Mouse (Mus musculus) liver, embryonic 16.5 days (tissue): ENCODE results near the gene 1700001L19Rik. TPM values are rescaled to one million over a fixed set of nuclear protein-coding genes. Genes with fewer than 3 reads are reported as not detected.

Experiments used
- ATAC-seq: fragments of 200-750 bp; cut with Nextera tagmentation; 2 replicates; pipeline ENCODE4 v1.8.0; 2017; ENCODE audit warnings: low read depth, mild to moderate bottlenecking, moderate number of reproducible peaks, moderate library complexity
- H3K27ac ChIP-seq: fragments of 300-500 bp; sonication (generic); 2 replicates; pipeline ENCODE4 v1.5.1; 2014; ENCODE audit warnings: mild to moderate bottlenecking, low read length
- H3K27me3 ChIP-seq: fragments of 300-500 bp; sonication (generic); 2 replicates; pipeline ENCODE4 v1.6.1; 2014; ENCODE audit warnings: low read depth, low read length, mixed read lengths; ENCODE audit not compliant: control insufficient read depth, insufficient read depth
- H3K36me3 ChIP-seq: fragments of 300-500 bp; sonication (generic); 2 replicates; pipeline ENCODE4 v1.6.1; 2014; ENCODE audit warnings: mild to moderate bottlenecking; ENCODE audit not compliant: control insufficient read depth, insufficient read depth
- H3K4me1 ChIP-seq: fragments of 300-500 bp; sonication (generic); 2 replicates; pipeline ENCODE4 v1.6.1; 2014; ENCODE audit warnings: low read depth, low read length, mixed read lengths; ENCODE audit not compliant: control insufficient read depth
- H3K4me2 ChIP-seq: fragments of 300-500 bp; sonication (generic); 2 replicates; pipeline ENCODE4 v1.6.1; 2014; ENCODE audit warnings: low read depth, low read length, mixed read lengths
- H3K4me3 ChIP-seq: fragments of 300-500 bp; sonication (generic); 2 replicates; pipeline ENCODE4 v1.5.1; 2014; ENCODE audit warnings: low read depth, mild to moderate bottlenecking, low read length
- H3K9ac ChIP-seq: fragments of 300-500 bp; sonication (generic); 2 replicates; pipeline ENCODE4 v1.6.1; 2014; ENCODE audit warnings: low read depth, low read length
- H3K9me3 ChIP-seq: fragments of 300-500 bp; sonication (generic); replicated peaks from 2 replicates; pipeline ENCODE4 v1.6.1; 2016; ENCODE audit warnings: low read length; ENCODE audit not compliant: control insufficient read depth
- WGBS: fragments of 180-500 bp; shearing (Covaris S2); extraction: QIAGEN DNeasy Blood & Tissue Kit; methylation state at CpG from one replicate; pipeline ENCODE4 v1.1.7; 2014; ENCODE audit not compliant: insufficient replicate concordance; 5-methylcytosine and 5-hydroxymethylcytosine counted together
- polyA plus RNA-seq: library from polyadenylated mRNA; unstranded; fragments of >200 nt; fragmentation: Nextera tagmentation; extraction: Ambion mirVana; gene quantifications from 2 replicates; pipeline ENCODE4 v1.2.1, GENCODE M21; 2015

Gene 1700001L19Rik
- polyA plus RNA-seq, 1 experiment from 2014 or later: not detected

- ATAC-seq: no peak
- Histone ChIP-seq H3K27me3 (no peaks in the 10 kb centered on the region), H3K27ac (no peak overlapping the region), H3K9ac (no peak overlapping the region), H3K4me1 (no peaks in the 10 kb centered on the region; the same call in 1 of the 2 replicates), H3K4me2 (no peak overlapping the region), H3K4me3 (no peak overlapping the region), H3K36me3 (no peaks in the 10 kb centered on the region), H3K9me3 (no peaks in the 10 kb centered on the region)
- WGBS: 20% methylated on average over 6 of the region's 6 CpGs
Measured at GRCm38 (mm10) chr13:68601184-68601583, 4.0 kb downstream of the 1700001L19Rik start.

DNA sequence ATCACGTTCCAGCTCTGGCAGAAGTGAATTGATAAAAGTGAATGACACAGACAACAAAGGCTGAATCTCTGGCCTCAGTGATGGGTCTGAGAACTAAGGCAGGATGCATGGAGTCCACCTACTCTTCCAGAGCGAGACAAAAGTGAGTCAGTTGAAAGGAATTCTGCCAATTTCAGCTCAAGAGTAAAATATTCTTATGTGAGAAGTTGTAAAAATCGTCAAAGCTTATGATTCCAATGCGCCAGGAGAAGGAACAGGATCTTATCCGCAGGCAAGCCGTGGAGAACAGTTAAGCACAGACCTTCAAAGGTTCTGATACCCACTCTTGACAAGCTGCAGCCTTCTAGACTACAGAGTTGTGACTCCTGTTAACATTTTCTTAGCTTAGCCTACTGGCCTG is 5.9 kb downstream of the 1700001L19Rik start:
- Histone ChIP-seq H3K4me2 (no peak overlapping the region), H3K36me3 (no peaks in the 10 kb centered on the region), H3K4me3 (no peak overlapping the region), H3K9me3 (no peaks in the 10 kb centered on the region), H3K4me1 (no peaks in the 10 kb centered on the region), H3K27me3 (no peaks in the 10 kb centered on the region), H3K9ac (no peak overlapping the region), H3K27ac (no peak overlapping the region)
- WGBS: 61% methylated on average over 6 of the region's 6 CpGs
- no peak for ATAC-seq

DNA sequence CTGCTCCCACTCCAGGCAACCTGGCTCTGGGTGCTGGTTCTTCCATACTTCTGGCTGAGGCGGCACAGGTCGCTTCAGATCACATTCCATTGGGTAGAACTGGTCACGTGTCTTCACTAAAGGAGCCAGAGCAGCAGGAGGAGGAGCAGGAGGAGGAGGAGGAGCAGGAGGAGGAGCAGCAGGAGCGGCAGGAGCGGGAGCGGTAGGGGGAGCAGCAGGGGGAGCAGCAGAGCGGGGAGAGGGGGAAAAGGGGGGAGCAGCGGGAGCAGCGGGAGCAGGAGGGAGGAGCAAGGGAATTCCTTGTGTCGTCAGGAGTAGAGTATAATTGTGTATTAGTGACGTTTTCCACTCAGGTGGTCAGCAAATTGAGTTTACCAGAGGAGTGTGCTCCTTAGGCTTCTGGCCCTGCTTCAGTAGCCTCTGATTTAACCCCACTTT is 8.5 kb downstream of the 1700001L19Rik start:
- no peak overlapping the region for H3K4me3 ChIP-seq
- H3K9me3 ChIP-seq: no peaks in the 10 kb centered on the region
- no peaks in the 10 kb centered on the region for H3K4me1 ChIP-seq
- no peaks in the 10 kb centered on the region for H3K36me3 ChIP-seq
- peak overlapping the region; percentile 32 for H3K4me2 ChIP-seq
- H3K27me3 ChIP-seq: no peaks in the 10 kb centered on the region
- WGBS: 2% methylated on average over 10 of the region's 11 CpGs
- H3K9ac ChIP-seq: no peak overlapping the region
- no peak overlapping the region for H3K27ac ChIP-seq
- ATAC-seq: peak; percentile 51; the same call in 1 of the 2 replicates

- Histone ChIP-seq H3K4me1 (no peaks in the 10 kb centered on the region), H3K9me3 (no peaks in the 10 kb centered on the region), H3K9ac (no peak overlapping the region), H3K4me3 (no peak overlapping the region), H3K36me3 (no peaks in the 10 kb centered on the region), H3K4me2 (no peak overlapping the region), H3K27ac (no peak overlapping the region), H3K27me3 (no peaks in the 10 kb centered on the region)
- ATAC-seq: no peak
- 44% methylated on average over 21 of the region's 21 CpGs for WGBS
Measured at GRCm38 (mm10) chr13:68607652-68608405, 10.6 kb downstream of the 1700001L19Rik start.

DNA sequence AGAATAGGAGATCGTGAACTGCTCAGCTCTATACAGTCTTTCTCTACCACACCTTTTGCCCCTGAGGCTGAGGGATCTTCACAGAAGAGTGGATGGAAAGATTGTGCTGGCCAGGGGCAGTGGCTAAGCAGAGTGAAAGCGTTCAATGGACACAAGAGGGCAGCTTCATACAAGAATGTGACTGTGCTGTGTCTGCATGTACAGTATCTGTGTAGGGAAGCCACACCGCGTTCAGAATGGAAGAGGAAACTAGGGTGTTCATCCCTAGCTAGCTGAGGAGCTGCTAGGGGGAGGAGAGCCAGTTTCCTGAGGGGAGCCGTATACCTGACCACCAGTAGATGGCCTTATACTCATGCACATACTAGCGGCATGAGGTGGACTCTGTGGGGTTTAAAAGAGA is 25.6 kb downstream of the 1700001L19Rik start:
- Histone ChIP-seq H3K27ac (no peak overlapping the region), H3K4me3 (no peak overlapping the region), H3K9me3 (no peaks in the 10 kb centered on the region), H3K36me3 (no peaks in the 10 kb centered on the region), H3K4me1 (no peaks in the 10 kb centered on the region), H3K9ac (no peak overlapping the region), H3K4me2 (no peak overlapping the region), H3K27me3 (no peaks in the 10 kb centered on the region)
- no peak for ATAC-seq
- 41% methylated on average over 6 of the region's 6 CpGs for WGBS

GRCm38 (mm10) chr13:68627041-68627440 is 29.8 kb downstream of the 1700001L19Rik start:
- Histone ChIP-seq H3K36me3 (no peaks in the 10 kb centered on the region), H3K9me3 (no peaks in the 10 kb centered on the region), H3K4me3 (no peak overlapping the region), H3K9ac (no peak overlapping the region), H3K4me2 (no peak overlapping the region), H3K4me1 (no peaks in the 10 kb centered on the region), H3K27me3 (no peaks in the 10 kb centered on the region), H3K27ac (no peak overlapping the region)
- 66% methylated on average over 3 of the region's 3 CpGs for WGBS
- no peak for ATAC-seq

- no peaks in the 10 kb centered on the region for H3K9me3 ChIP-seq
- H3K27ac ChIP-seq: no peak overlapping the region
- H3K4me1 ChIP-seq: no peaks in the 10 kb centered on the region
- no peaks in the 10 kb centered on the region for H3K27me3 ChIP-seq
- no peaks in the 10 kb centered on the region for H3K36me3 ChIP-seq
- H3K4me3 ChIP-seq: no peak overlapping the region
- WGBS: 64% methylated on average over 1 of the region's 1 CpGs
- no peak overlapping the region for H3K4me2 ChIP-seq
- ATAC-seq: no peak
- H3K9ac ChIP-seq: no peak overlapping the region
Measured at GRCm38 (mm10) chr13:68642786-68643185, 45.6 kb downstream of the 1700001L19Rik start.

Other genes with a start within 250 kb of the 1700001L19Rik start
- gene Mtrr, start 15.3 kb upstream of the 1700001L19Rik start, polyA plus RNA-seq: 7.4 and 7.5 TPM in 2 replicates
- gene Fastkd3, start 15.2 kb upstream of the 1700001L19Rik start, polyA plus RNA-seq: 11.2 and 11.9 TPM in 2 replicates